Mouse (Mus musculus) embryonic facial prominence, embryonic 12.5 days (tissue): ENCODE results near the gene Epb41l3. TPM values are rescaled to one million over a fixed set of nuclear protein-coding genes. Genes with fewer than 3 reads are reported as not detected.
A peak's percentile ranks its signal among the peaks of the same experiment; 100 is the strongest.

Experiments
- ATAC-seq: fragments of 200-750 bp; cut with Nextera tagmentation; 2 replicates; pipeline ENCODE4 v1.8.0; 2017; ENCODE audit not compliant: insufficient number of reproducible peaks, insufficient read depth, low FRiP score, low TSS enrichment
- H3K27ac ChIP-seq: fragments of 300-500 bp; sonication (generic); 2 replicates; pipeline ENCODE4 v1.5.1; 2016; ENCODE audit warnings: mild to moderate bottlenecking
- H3K27me3 ChIP-seq: fragments of 300-500 bp; sonication (generic); 2 replicates; pipeline ENCODE4 v1.6.1; 2016; ENCODE audit warnings: mild to moderate bottlenecking, moderate library complexity
- H3K36me3 ChIP-seq: fragments of 300-500 bp; sonication (generic); 2 replicates; pipeline ENCODE4 v1.6.1; 2016; ENCODE audit warnings: mild to moderate bottlenecking
- H3K4me1 ChIP-seq: fragments of 300-500 bp; sonication (generic); 2 replicates; pipeline ENCODE4 v1.6.1; 2016
- H3K4me2 ChIP-seq: fragments of 300-500 bp; sonication (generic); replicated peaks from 2 replicates; pipeline ENCODE4 v1.6.1; 2016; ENCODE audit warnings: mild to moderate bottlenecking, moderate library complexity
- H3K4me3 ChIP-seq: fragments of 300-500 bp; sonication (generic); 2 replicates; pipeline ENCODE4 v1.5.1; 2016; ENCODE audit warnings: mild to moderate bottlenecking
- H3K9ac ChIP-seq: fragments of 300-500 bp; sonication (generic); 2 replicates; pipeline ENCODE4 v1.6.1; 2016; ENCODE audit warnings: mild to moderate bottlenecking, moderate library complexity
- H3K9me3 ChIP-seq: fragments of 300-500 bp; sonication (generic); 2 replicates; pipeline ENCODE4 v1.6.1; 2016; ENCODE audit warnings: mild to moderate bottlenecking, moderate library complexity
- WGBS: fragments of 180-500 bp; shearing (Covaris S2); methylation state at CpG from one replicate; pipeline ENCODE4 v1.1.7; 2016; 5-methylcytosine and 5-hydroxymethylcytosine counted together
- polyA plus RNA-seq: library from polyadenylated mRNA; unstranded; fragments of >200 nt; fragmentation: Nextera tagmentation; extraction: Ambion mirVana; gene quantifications from 2 replicates; pipeline ENCODE4 v1.2.1, GENCODE M21; 2016

Epb41l3 gene
- 166 and 167 TPM in 2 replicates for polyA plus RNA-seq

- no peaks in the 10 kb centered on the region for H3K36me3 ChIP-seq
- no peak within 1 kb of the TSS for H3K27ac ChIP-seq
- peak within 1 kb of the TSS; percentile 2; the same call in 1 of the 2 replicates for H3K9ac ChIP-seq
- peaks cover 54% of the 10 kb centered on the region for H3K27me3 ChIP-seq
- peaks cover 14% of the 10 kb centered on the region for H3K4me1 ChIP-seq
- peak within 1 kb of the TSS; percentile 50 for H3K4me3 ChIP-seq
- under 1% methylated on average over 47 of the region's 47 CpGs for WGBS
- 0 out of 2 replicates have a peak, but pooled peaks cover 3% of the 10 kb centered on the region for H3K9me3 ChIP-seq
- ATAC-seq = peak; percentile 94
- H3K4me2 ChIP-seq = peak within 1 kb of the TSS; percentile 98
Measured at GRCm38 (mm10) chr17:69075501-69076237, at the start of gene Epb41l3. Gene Epb41l3 (plus strand): TSS chr17:69075683.

- ATAC-seq = no peak
- Histone ChIP-seq H3K4me2 (no peak overlapping the region), H3K27me3 (no peaks in the 10 kb centered on the region; the same call in 1 of the 2 replicates), H3K4me1 (0 out of 2 replicates have a peak, but pooled peaks cover 5% of the 10 kb centered on the region), H3K9me3 (no peaks in the 10 kb centered on the region), H3K4me3 (no peak overlapping the region), H3K36me3 (no peaks in the 10 kb centered on the region), H3K27ac (no peak overlapping the region), H3K9ac (no peak overlapping the region)
- WGBS = 74% methylated on average over 12 of the region's 12 CpGs
Measured at GRCm38 (mm10) chr17:69038760-69039675, 36.5 kb upstream of the Epb41l3 start.

GRCm38 (mm10) chr17:69041516-69041915 lies 34.0 kb upstream of the Epb41l3 start:
- no peaks in the 10 kb centered on the region; the same call in 1 of the 2 replicates for H3K27me3 ChIP-seq
- no peak overlapping the region for H3K4me3 ChIP-seq
- no peaks in the 10 kb centered on the region for H3K9me3 ChIP-seq
- WGBS = 80% methylated on average over 4 of the region's 4 CpGs
- no peak overlapping the region for H3K27ac ChIP-seq
- H3K36me3 ChIP-seq = no peaks in the 10 kb centered on the region
- ATAC-seq = no peak
- H3K4me2 ChIP-seq = no peak overlapping the region
- H3K9ac ChIP-seq = no peak overlapping the region
- H3K4me1 ChIP-seq = 0 out of 2 replicates have a peak, but pooled peaks cover 5% of the 10 kb centered on the region

GRCm38 (mm10) chr17:69048826-69049225 lies 26.7 kb upstream of the Epb41l3 start:
- Histone ChIP-seq H3K27me3 (no peaks in the 10 kb centered on the region), H3K4me2 (no peak overlapping the region), H3K4me3 (no peak overlapping the region), H3K36me3 (no peaks in the 10 kb centered on the region), H3K27ac (no peak overlapping the region), H3K4me1 (no peaks in the 10 kb centered on the region), H3K9me3 (no peaks in the 10 kb centered on the region), H3K9ac (no peak overlapping the region)
- ATAC-seq = no peak
- WGBS = 76% methylated on average over 3 of the region's 3 CpGs

- no peak overlapping the region for H3K4me3 ChIP-seq
- no peak overlapping the region for H3K4me2 ChIP-seq
- WGBS = 88% methylated on average over 4 of the region's 4 CpGs
- no peak for ATAC-seq
- H3K9me3 ChIP-seq = no peaks in the 10 kb centered on the region
- no peaks in the 10 kb centered on the region for H3K27me3 ChIP-seq
- H3K36me3 ChIP-seq = no peaks in the 10 kb centered on the region
- no peaks in the 10 kb centered on the region for H3K4me1 ChIP-seq
- no peak overlapping the region for H3K27ac ChIP-seq
- no peak overlapping the region for H3K9ac ChIP-seq
Measured at GRCm38 (mm10) chr17:69054029-69054428, 21.5 kb upstream of the Epb41l3 start.

GRCm38 (mm10) chr17:69059760-69060159 lies 15.7 kb upstream of the Epb41l3 start:
- H3K4me1 ChIP-seq = no peaks in the 10 kb centered on the region
- no peak overlapping the region for H3K4me3 ChIP-seq
- WGBS = 90% methylated on average over 7 of the region's 7 CpGs
- H3K9ac ChIP-seq = no peak overlapping the region
- no peaks in the 10 kb centered on the region for H3K9me3 ChIP-seq
- H3K4me2 ChIP-seq = no peak overlapping the region
- ATAC-seq = no peak
- H3K27me3 ChIP-seq = no peaks in the 10 kb centered on the region
- no peak overlapping the region for H3K27ac ChIP-seq
- no peaks in the 10 kb centered on the region for H3K36me3 ChIP-seq

- no peaks in the 10 kb centered on the region for H3K4me1 ChIP-seq
- no peak overlapping the region for H3K27ac ChIP-seq
- WGBS = 76% methylated on average over 7 of the region's 7 CpGs
- H3K4me3 ChIP-seq = no peak overlapping the region
- H3K9ac ChIP-seq = no peak overlapping the region
- no peak overlapping the region for H3K4me2 ChIP-seq
- H3K36me3 ChIP-seq = no peaks in the 10 kb centered on the region
- H3K9me3 ChIP-seq = no peaks in the 10 kb centered on the region
- no peaks in the 10 kb centered on the region for H3K27me3 ChIP-seq
- no peak for ATAC-seq
Measured at GRCm38 (mm10) chr17:69060388-69060787, 15.1 kb upstream of the Epb41l3 start.

GRCm38 (mm10) chr17:69061883-69062745 lies 13.4 kb upstream of the Epb41l3 start:
- Histone ChIP-seq H3K9ac (no peak overlapping the region), H3K9me3 (no peaks in the 10 kb centered on the region), H3K4me3 (no peak overlapping the region), H3K4me1 (no peaks in the 10 kb centered on the region), H3K36me3 (no peaks in the 10 kb centered on the region), H3K4me2 (no peak overlapping the region), H3K27me3 (no peaks in the 10 kb centered on the region), H3K27ac (no peak overlapping the region)
- 74% methylated on average over 9 of the region's 9 CpGs for WGBS
- no peak for ATAC-seq

GRCm38 (mm10) chr17:69067937-69068739 lies 7.3 kb upstream of the Epb41l3 start:
- no peak overlapping the region for H3K4me3 ChIP-seq
- H3K27ac ChIP-seq = no peak overlapping the region
- WGBS = 55% methylated on average over 11 of the region's 11 CpGs
- no peak overlapping the region for H3K9ac ChIP-seq
- H3K27me3 ChIP-seq = no peaks in the 10 kb centered on the region
- no peaks in the 10 kb centered on the region for H3K9me3 ChIP-seq
- H3K36me3 ChIP-seq = no peaks in the 10 kb centered on the region
- no peak for ATAC-seq
- no peak overlapping the region for H3K4me2 ChIP-seq
- H3K4me1 ChIP-seq = no peaks in the 10 kb centered on the region

- H3K4me2 ChIP-seq = no peak overlapping the region
- H3K9ac ChIP-seq = no peak overlapping the region
- WGBS = 83% methylated on average over 4 of the region's 4 CpGs
- H3K4me3 ChIP-seq = no peak overlapping the region
- no peak overlapping the region for H3K27ac ChIP-seq
- no peaks in the 10 kb centered on the region for H3K36me3 ChIP-seq
- H3K9me3 ChIP-seq = 0 out of 2 replicates have a peak, but pooled peaks cover 3% of the 10 kb centered on the region
- H3K4me1 ChIP-seq = peaks cover 14% of the 10 kb centered on the region
- H3K27me3 ChIP-seq = peaks cover 52% of the 10 kb centered on the region
- ATAC-seq = no peak
Measured at GRCm38 (mm10) chr17:69074095-69074494, 1.4 kb upstream of the Epb41l3 start.
